Mouse (Mus musculus) heart, embryonic 14.5 days (tissue): ENCODE results near the gene Tbc1d8b. TPM values are rescaled to one million over a fixed set of nuclear protein-coding genes. Genes with fewer than 3 reads are reported as not detected.

ENCODE experiments used
- ATAC-seq: fragments of 200-750 bp; cut with Nextera tagmentation; 2 replicates; pipeline ENCODE4 v1.8.0; 2017; ENCODE audit warnings: low read depth, moderate TSS enrichment; ENCODE audit not compliant: insufficient number of reproducible peaks, insufficient read depth, low FRiP score
- H3K27ac ChIP-seq, 2 experiments: fragments of 200-500 bp in 1 of 2; fragments of 300-500 bp in 1 of 2; sonication (generic) in 1 of 2; replicated peaks in 1 of 2; 2 replicates each; pipeline ENCODE4 v1.5.1; 2012 to 2014; ENCODE audit warnings: low read depth in 2 of 2, low read length in 2 of 2, control low read depth in 1 of 2, mild to moderate bottlenecking in 1 of 2, mixed read lengths in 1 of 2; ENCODE audit not compliant: control insufficient read depth in 1 of 2, insufficient read depth in 1 of 2
- H3K27me3 ChIP-seq: fragments of 300-500 bp; sonication (generic); 2 replicates; pipeline ENCODE4 v1.6.1; 2014; ENCODE audit warnings: mild to moderate bottlenecking, low read length, control low read depth; ENCODE audit not compliant: control insufficient read depth, insufficient read depth
- H3K36me3 ChIP-seq: fragments of 300-500 bp; sonication (generic); 2 replicates; pipeline ENCODE4 v1.6.1; 2014; ENCODE audit warnings: mild to moderate bottlenecking, control low read depth, low read length, mixed read lengths; ENCODE audit not compliant: control insufficient read depth, insufficient read depth
- H3K4me1 ChIP-seq, 2 experiments: fragments of 200-500 bp in 1 of 2; fragments of 300-500 bp in 1 of 2; sonication (generic) in 1 of 2; 2 replicates each; pipeline ENCODE4 v1.6.1; 2012 to 2014; ENCODE audit warnings: low read length in 2 of 2, control low read depth in 1 of 2, mixed read lengths in 1 of 2; ENCODE audit not compliant: control insufficient read depth in 2 of 2, insufficient read depth in 2 of 2
- H3K4me2 ChIP-seq: fragments of 300-500 bp; sonication (generic); 2 replicates; pipeline ENCODE4 v1.6.1; 2014; ENCODE audit warnings: mild to moderate bottlenecking, low read length
- H3K4me3 ChIP-seq, 2 experiments: fragments of 200-500 bp in 1 of 2; fragments of 300-500 bp in 1 of 2; sonication (generic) in 1 of 2; 2 replicates each; pipeline ENCODE4 v1.5.1; 2012 to 2014; ENCODE audit warnings: low read length in 2 of 2, mild to moderate bottlenecking in 2 of 2, control low read depth in 1 of 2, low read depth in 1 of 2, moderate library complexity in 1 of 2; ENCODE audit not compliant: control insufficient read depth in 1 of 2, insufficient read depth in 1 of 2
- H3K9ac ChIP-seq: fragments of 300-500 bp; sonication (generic); 2 replicates; pipeline ENCODE4 v1.6.1; 2014; ENCODE audit warnings: mild to moderate bottlenecking, low read length
- H3K9me3 ChIP-seq: fragments of 300-500 bp; sonication (generic); 2 replicates; pipeline ENCODE4 v1.6.1; 2016; ENCODE audit warnings: low read length, control low read depth; ENCODE audit not compliant: control insufficient read depth
- WGBS: fragments of 180-500 bp; shearing (Covaris S2); extraction: QIAGEN DNeasy Blood & Tissue Kit; methylation state at CpG from one replicate; pipeline ENCODE4 v1.1.7; 2014; 5-methylcytosine and 5-hydroxymethylcytosine counted together
- polyA plus RNA-seq: library from polyadenylated mRNA; unstranded; fragments of >200 nt; fragmentation: Nextera tagmentation; extraction: Ambion mirVana; gene quantifications from 2 replicates; pipeline ENCODE4 v1.2.1, GENCODE M21; 2014

Tbc1d8b gene
- polyA plus RNA-seq, 1 experiment from 2014 or later, result 2.7 TPM

DNA sequence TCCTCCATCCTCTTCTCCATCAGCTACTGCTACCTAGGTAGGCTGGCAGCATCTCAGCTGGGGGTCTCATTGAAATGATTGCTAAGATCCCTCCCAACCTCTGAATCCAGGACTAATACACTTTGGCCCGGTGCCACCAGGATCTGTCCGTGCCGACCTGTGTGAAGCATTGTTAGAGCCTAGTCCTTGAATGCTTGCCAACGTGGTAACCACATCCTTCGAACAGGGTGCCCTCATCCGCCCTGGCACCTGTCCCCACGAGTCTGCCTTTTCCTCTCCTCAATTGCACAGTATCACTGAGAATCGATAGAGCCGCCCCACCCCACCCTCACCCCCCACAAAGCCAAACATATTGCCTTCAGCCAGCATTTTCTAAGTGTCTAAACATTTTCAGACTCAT, 113.1 kb downstream of the Tbc1d8b start:
- no peak overlapping the region for H3K9ac ChIP-seq
- H3K4me1 ChIP-seq, result no peaks in the 10 kb centered on the region
- H3K9me3 ChIP-seq, result no peaks in the 10 kb centered on the region
- H3K27ac ChIP-seq, result no peak overlapping the region
- ATAC-seq, result no peak
- H3K4me2 ChIP-seq, result no peak overlapping the region
- no peaks in the 10 kb centered on the region for H3K27me3 ChIP-seq
- H3K4me3 ChIP-seq, result no peak overlapping the region
- no peaks in the 10 kb centered on the region for H3K36me3 ChIP-seq
- 79% methylated on average over 9 of the region's 9 CpGs for WGBS

DNA sequence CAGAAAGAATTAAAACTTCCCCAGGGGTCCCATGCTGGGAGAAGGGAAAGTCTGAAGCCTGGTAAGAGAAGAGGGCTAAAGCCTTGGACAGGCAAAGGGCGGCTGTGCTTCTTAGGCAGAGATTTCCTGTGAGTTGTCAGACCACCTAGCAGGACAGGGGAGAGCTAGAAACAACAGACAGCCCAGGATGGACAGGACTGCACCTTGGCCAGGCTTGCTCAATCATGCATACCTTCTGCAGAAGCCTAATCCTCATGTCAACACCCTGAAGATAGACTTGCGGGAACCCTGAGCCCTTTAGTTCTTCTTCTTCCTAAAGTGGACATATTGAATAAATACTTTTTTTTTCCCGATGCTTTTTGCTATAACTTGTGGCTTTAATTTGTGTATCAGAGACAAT, 115.2 kb downstream of the Tbc1d8b start:
- no peak overlapping the region for H3K27ac ChIP-seq
- no peak overlapping the region for H3K4me2 ChIP-seq
- ATAC-seq, result no peak
- WGBS, result 64% methylated on average over 3 of the region's 3 CpGs
- no peak overlapping the region for H3K4me3 ChIP-seq
- no peaks in the 10 kb centered on the region for H3K27me3 ChIP-seq
- no peaks in the 10 kb centered on the region for H3K4me1 ChIP-seq
- no peaks in the 10 kb centered on the region for H3K9me3 ChIP-seq
- H3K9ac ChIP-seq, result no peak overlapping the region
- no peaks in the 10 kb centered on the region for H3K36me3 ChIP-seq

DNA sequence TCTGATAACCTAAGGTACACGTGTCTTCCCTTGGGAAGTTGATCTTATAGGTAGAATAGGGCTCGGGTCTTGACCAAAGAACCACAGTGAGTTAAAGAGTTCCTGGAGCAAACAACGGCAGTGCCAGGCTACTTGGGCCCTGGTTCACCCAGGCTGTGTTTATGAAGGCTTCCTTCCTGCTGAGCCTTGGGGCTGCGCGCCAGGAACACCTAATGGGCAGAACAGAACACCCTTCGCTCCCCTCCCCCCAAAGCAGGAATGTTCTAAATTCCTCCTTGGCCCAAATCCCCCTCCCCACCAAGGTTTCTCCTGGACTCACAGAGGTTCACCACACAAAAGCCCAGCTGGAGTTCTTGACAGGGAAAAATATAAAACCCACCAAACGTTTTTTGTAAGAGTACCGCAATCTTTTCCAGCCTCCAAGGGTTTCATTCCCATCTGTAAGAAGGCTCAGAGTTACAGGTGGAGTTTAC, 115.6 kb downstream of the Tbc1d8b start, which contains the start of gene Cldn2:
Cldn2 (plus strand) TSS at position 423 of the 473 bp plus-strand sequence.
- Histone ChIP-seq H3K27ac (no peak within 1 kb of the TSS), H3K9me3 (no peaks in the 10 kb centered on the region), H3K4me2 (no peak within 1 kb of the TSS), H3K36me3 (no peaks in the 10 kb centered on the region), H3K9ac (no peak within 1 kb of the TSS), H3K4me3 (no peak within 1 kb of the TSS), H3K27me3 (no peaks in the 10 kb centered on the region), H3K4me1 (no peaks in the 10 kb centered on the region)
- WGBS, result 65% methylated on average over 8 of the region's 8 CpGs
- ATAC-seq, result no peak

Other genes with a start within 250 kb of the Tbc1d8b start
- 1.2 and 1.4 TPM in 2 replicates for gene D330045A20Rik, start 204.6 kb upstream of the Tbc1d8b start, polyA plus RNA-seq
- gene Rnf128, start 121.7 kb upstream of the Tbc1d8b start, polyA plus RNA-seq, result 34.3 and 37.0 TPM in 2 replicates
- gene Gm15013, start 29.5 kb downstream of the Tbc1d8b start, polyA plus RNA-seq, result 0.45 TPM in 1 of 2 replicates, not detected in the other
- not detected in 2 replicates for gene Ripply1, start 97.4 kb downstream of the Tbc1d8b start, polyA plus RNA-seq
- 0.09 TPM in 1 of 2 replicates, not detected in the other for gene Cldn2, start 115.8 kb downstream of the Tbc1d8b start, polyA plus RNA-seq
- gene Morc4, start 186.7 kb downstream of the Tbc1d8b start, polyA plus RNA-seq, result 16.8 and 18.8 TPM in 2 replicates